Mouse (Mus musculus) heart, embryonic 13.5 days (tissue): ENCODE results near the gene Phyh. TPM values are rescaled to one million over a fixed set of nuclear protein-coding genes. Genes with fewer than 3 reads are reported as not detected.

ENCODE experiments used
- ATAC-seq: fragments of 200-750 bp; cut with Nextera tagmentation; 2 replicates; pipeline ENCODE4 v1.8.0; 2017; ENCODE audit warnings: moderate TSS enrichment; ENCODE audit not compliant: insufficient number of reproducible peaks, low FRiP score, low TSS enrichment; ENCODE audit errors: extremely low read depth
- H3K27ac ChIP-seq: fragments of 300-500 bp; sonication (generic); replicated peaks from 2 replicates; pipeline ENCODE4 v1.5.1; 2015; ENCODE audit warnings: moderate library complexity, mild to moderate bottlenecking, inconsistent platforms
- H3K27me3 ChIP-seq: fragments of 300-500 bp; sonication (generic); replicated peaks from 2 replicates; pipeline ENCODE4 v1.6.1; 2015; ENCODE audit warnings: mild to moderate bottlenecking, inconsistent platforms
- H3K36me3 ChIP-seq: fragments of 300-500 bp; sonication (generic); 2 replicates; pipeline ENCODE4 v1.6.1; 2015; ENCODE audit warnings: mild to moderate bottlenecking, inconsistent platforms
- H3K4me1 ChIP-seq: fragments of 300-500 bp; sonication (generic); 2 replicates; pipeline ENCODE4 v1.6.1; 2015; ENCODE audit warnings: inconsistent platforms
- H3K4me2 ChIP-seq: fragments of 300-500 bp; sonication (generic); 2 replicates; pipeline ENCODE4 v1.6.1; 2015; ENCODE audit warnings: inconsistent platforms, mild to moderate bottlenecking, moderate library complexity
- H3K4me3 ChIP-seq: fragments of 300-500 bp; sonication (generic); 2 replicates; pipeline ENCODE4 v1.5.1; 2015; ENCODE audit warnings: moderate library complexity, mild to moderate bottlenecking, inconsistent platforms
- H3K9ac ChIP-seq: fragments of 300-500 bp; sonication (generic); 2 replicates; pipeline ENCODE4 v1.6.1; 2015; ENCODE audit warnings: inconsistent platforms, mild to moderate bottlenecking, moderate library complexity
- H3K9me3 ChIP-seq: fragments of 300-500 bp; sonication (generic); 2 replicates; pipeline ENCODE4 v1.6.1; 2016; ENCODE audit warnings: inconsistent platforms
- WGBS: fragments of 180-500 bp; shearing (Covaris S2); methylation state at CpG from one replicate; pipeline ENCODE4 v1.1.7; 2015; ENCODE audit warnings: mixed read lengths; 5-methylcytosine and 5-hydroxymethylcytosine counted together
- polyA plus RNA-seq: library from polyadenylated mRNA; unstranded; fragments of >200 nt; fragmentation: Nextera tagmentation; extraction: Ambion mirVana; gene quantifications from 2 replicates; pipeline ENCODE4 v1.2.1, GENCODE M21; 2015

The Phyh gene
- polyA plus RNA-seq, 1 experiment from 2014 or later: 134 TPM

DNA sequence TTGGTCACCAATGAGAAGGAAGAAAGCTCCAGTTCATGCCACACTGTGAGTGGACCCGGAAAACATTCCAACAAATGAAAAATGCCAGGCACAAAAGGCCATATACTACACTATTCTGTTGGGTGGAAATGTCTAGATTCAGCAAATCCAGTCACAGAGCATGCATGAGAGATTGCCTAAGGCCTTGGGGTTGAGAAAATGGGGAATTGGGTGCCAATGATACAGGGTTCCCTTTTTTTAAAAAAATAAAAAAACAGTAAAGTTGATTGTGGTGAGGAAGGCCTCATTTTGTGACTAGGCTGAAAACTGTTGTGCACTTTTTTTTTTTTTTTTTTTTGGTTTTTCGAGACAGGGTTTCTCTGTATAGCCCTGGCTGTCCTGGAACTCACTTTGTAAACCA, 50.3 kb downstream of the Phyh start:
- Histone ChIP-seq H3K9me3 (no peaks in the 10 kb centered on the region), H3K4me3 (no peak overlapping the region), H3K27me3 (no peaks in the 10 kb centered on the region), H3K36me3 (no peaks in the 10 kb centered on the region), H3K27ac (no peak overlapping the region), H3K9ac (no peak overlapping the region), H3K4me1 (no peaks in the 10 kb centered on the region), H3K4me2 (no peak overlapping the region)
- no peak for ATAC-seq
- WGBS: 89% methylated on average over 1 of the region's 2 CpGs

GRCm38 (mm10) chr2:4975807-4976206, 57.0 kb downstream of the Phyh start, which contains the start of gene Ucma:
TSS of gene Ucma (plus strand) at chr2:4976122.
- peaks cover 9% of the 10 kb centered on the region for H3K4me1 ChIP-seq
- H3K27me3 ChIP-seq: no peaks in the 10 kb centered on the region
- H3K27ac ChIP-seq: no peak within 1 kb of the TSS
- H3K36me3 ChIP-seq: no peaks in the 10 kb centered on the region
- WGBS: 58% methylated on average over 5 of the region's 5 CpGs
- no peak within 1 kb of the TSS for H3K9ac ChIP-seq
- no peak for ATAC-seq
- H3K4me3 ChIP-seq: no peak within 1 kb of the TSS
- no peak within 1 kb of the TSS for H3K4me2 ChIP-seq
- H3K9me3 ChIP-seq: no peaks in the 10 kb centered on the region

GRCm38 (mm10) chr2:4978091-4978490, 59.3 kb downstream of the Phyh start:
- Histone ChIP-seq H3K4me3 (no peak overlapping the region), H3K4me1 (peaks cover 9% of the 10 kb centered on the region), H3K9me3 (no peaks in the 10 kb centered on the region), H3K4me2 (no peak overlapping the region), H3K9ac (no peak overlapping the region), H3K27me3 (no peaks in the 10 kb centered on the region), H3K36me3 (no peaks in the 10 kb centered on the region), H3K27ac (no peak overlapping the region)
- no peak for ATAC-seq
- WGBS: 26% methylated on average over 8 of the region's 8 CpGs

- WGBS: 38% methylated on average over 5 of the region's 5 CpGs
These were observed 65.2 kb downstream of the Phyh start for GRCm38 (mm10) chr2:4983987-4984386.

GRCm38 (mm10) chr2:4985000-4985399, 66.2 kb downstream of the Phyh start:
- Histone ChIP-seq H3K4me2 (no peak overlapping the region), H3K27me3 (no peaks in the 10 kb centered on the region), H3K9me3 (no peaks in the 10 kb centered on the region), H3K9ac (no peak overlapping the region), H3K27ac (no peak overlapping the region), H3K4me3 (no peak overlapping the region), H3K36me3 (0 out of 2 replicates have a peak, but pooled peaks cover under 1% of the 10 kb centered on the region), H3K4me1 (no peaks in the 10 kb centered on the region)
- no peak for ATAC-seq
- WGBS: 61% methylated on average over 6 of the region's 6 CpGs

More at GRCm38 (mm10) chr2:4983987-4984386, 65.2 kb downstream of the Phyh start:
- Histone ChIP-seq H3K4me2 (no peak overlapping the region), H3K4me3 (no peak overlapping the region), H3K27me3 (no peaks in the 10 kb centered on the region), H3K9me3 (no peaks in the 10 kb centered on the region), H3K4me1 (no peaks in the 10 kb centered on the region), H3K36me3 (no peaks in the 10 kb centered on the region), H3K27ac (no peak overlapping the region), H3K9ac (no peak overlapping the region)
- ATAC-seq: no peak

DNA sequence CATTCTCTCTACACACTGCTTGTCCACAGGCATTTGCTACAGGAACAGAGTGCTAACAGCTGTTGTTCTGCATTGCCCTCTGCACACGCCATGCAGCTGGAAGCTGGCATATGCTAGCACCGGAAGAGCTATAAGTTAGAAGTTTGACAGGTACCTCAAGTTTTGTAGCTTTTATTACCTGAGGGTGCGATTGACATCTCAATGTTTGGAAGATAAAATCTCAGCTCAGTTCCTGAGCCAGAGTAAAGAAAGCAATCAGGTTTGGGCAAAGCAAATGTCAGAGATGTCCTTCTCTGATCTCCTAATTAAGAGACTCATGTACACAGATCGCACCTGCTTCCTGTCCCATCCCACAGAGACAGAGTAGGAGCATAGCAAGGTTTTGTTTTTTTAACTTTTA, 68.0 kb downstream of the Phyh start:
- Histone ChIP-seq H3K36me3 (peaks cover 17% of the 10 kb centered on the region), H3K4me2 (no peak overlapping the region), H3K27ac (no peak overlapping the region), H3K4me3 (no peak overlapping the region), H3K9ac (no peak overlapping the region), H3K4me1 (no peaks in the 10 kb centered on the region), H3K9me3 (no peaks in the 10 kb centered on the region), H3K27me3 (no peaks in the 10 kb centered on the region)
- no peak for ATAC-seq
- WGBS: 84% methylated on average over 4 of the region's 4 CpGs

DNA sequence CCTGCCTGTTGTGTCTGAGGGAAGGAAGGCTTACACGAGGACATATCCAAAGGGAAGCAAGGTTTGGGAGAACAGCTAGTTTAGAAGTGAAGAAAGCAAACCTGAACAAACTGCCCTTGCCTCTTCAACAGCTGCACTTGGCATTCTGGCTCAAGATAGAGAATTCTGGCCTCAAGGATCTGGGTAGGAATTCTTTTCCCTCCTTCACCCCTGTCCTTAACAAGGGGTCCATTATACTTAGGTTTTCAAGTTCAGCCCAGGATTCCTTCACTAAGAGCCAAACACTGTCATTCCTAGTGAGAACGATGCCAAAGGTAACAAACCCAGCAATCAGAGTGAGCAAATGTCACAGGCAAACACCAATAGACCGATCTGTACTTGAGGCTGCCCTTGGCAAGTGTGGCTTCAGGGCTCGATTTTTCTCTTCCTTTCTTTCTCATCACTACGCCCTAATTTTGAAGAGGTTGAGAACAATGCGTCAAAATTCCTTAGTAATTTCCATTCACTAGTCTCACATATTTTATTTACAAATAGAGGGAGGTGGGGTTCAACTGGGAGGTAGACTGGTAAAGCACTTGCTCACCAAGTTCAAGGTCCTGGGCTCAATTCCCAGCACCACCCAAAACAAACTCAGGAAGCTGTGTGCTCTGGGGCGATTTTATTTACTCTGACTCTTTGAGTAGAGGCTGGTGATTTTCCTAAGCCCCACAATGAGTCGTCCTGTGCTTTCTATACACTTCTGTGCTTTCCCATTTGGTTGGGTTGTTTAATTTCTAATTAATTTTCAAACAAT, 68.8 kb downstream of the Phyh start:
- H3K27ac ChIP-seq: no peak overlapping the region
- H3K9ac ChIP-seq: no peak overlapping the region

More for the DNA sequence above, 68.8 kb downstream of the Phyh start:
- H3K9me3 ChIP-seq: no peaks in the 10 kb centered on the region
- WGBS: 72% methylated on average over 8 of the region's 8 CpGs
- H3K4me1 ChIP-seq: no peaks in the 10 kb centered on the region
- H3K4me2 ChIP-seq: no peak overlapping the region
- H3K4me3 ChIP-seq: no peak overlapping the region
- ATAC-seq: no peak
- peaks cover 24% of the 10 kb centered on the region for H3K36me3 ChIP-seq
- no peaks in the 10 kb centered on the region for H3K27me3 ChIP-seq

Other genes with a start within 250 kb of the Phyh start
- gene Bend7, start 201.2 kb upstream of the Phyh start, polyA plus RNA-seq: 1.9 and 2.0 TPM in 2 replicates
- 44.2 and 45.3 TPM in 2 replicates for gene Sephs1, start 37.5 kb upstream of the Phyh start, polyA plus RNA-seq
- not detected in 2 replicates for gene Ucma, start 57.1 kb downstream of the Phyh start, polyA plus RNA-seq
- gene Mcm10, start 93.8 kb downstream of the Phyh start, polyA plus RNA-seq: 16.6 and 17.3 TPM in 2 replicates
- 13.0 TPM in 2 replicates for gene Optn, start 145.0 kb downstream of the Phyh start, polyA plus RNA-seq
- 10.6 and 12.7 TPM in 2 replicates for gene Ccdc3, start 218.8 kb downstream of the Phyh start, polyA plus RNA-seq